Mouse (Mus musculus): ENCODE data around the gene Sf3b1.

DNA sequence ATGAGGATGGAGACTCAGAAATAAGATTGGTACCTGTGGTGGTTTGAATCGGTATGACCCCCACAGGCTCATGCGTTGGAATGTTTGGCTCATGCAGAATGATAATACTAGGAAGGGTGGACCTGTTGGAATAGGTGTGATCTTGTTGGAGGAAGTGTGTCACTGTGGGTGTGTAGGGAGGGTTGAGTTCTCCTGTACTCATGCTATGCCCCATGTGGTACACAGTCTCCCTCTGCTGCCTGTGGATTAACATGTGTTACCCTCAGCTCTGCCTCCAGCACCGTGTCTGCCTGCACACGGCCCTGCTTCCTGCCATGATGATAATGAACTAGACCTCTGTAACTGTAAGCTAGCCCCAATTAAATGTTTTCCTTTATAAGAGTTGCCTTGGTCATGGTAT, 72.4 kb downstream of the Sf3b1 start:
- no peak for TF ChIP-seq CTCF (IDR thresholded peaks at IDR 0.05; ENCODE audit: control insufficient read depth, insufficient read depth, low read length)
- no peak for TF ChIP-seq POLR2A (IDR thresholded peaks at IDR 0.05; ENCODE audit: borderline replicate concordance, control insufficient read depth, low read depth, low read length)
